Mouse (Mus musculus) left cerebral cortex, postnatal 10 days (tissue): Measurements from ENCODE around the gene Rras2. TPM values are rescaled to one million over a fixed set of nuclear protein-coding genes. Genes with fewer than 3 reads are reported as not detected.
A peak's percentile ranks its signal among the peaks of the same experiment; 100 is the strongest.

ENCODE experiments used
- DNase-seq, 2 experiments: peaks; one replicate each; pipeline ENCODE4 v3.0.0; 2021 to 2022; ENCODE audit warnings: low spot score in 2 of 2, mixed read lengths in 1 of 2; ENCODE audit errors: extremely low spot score in 1 of 2
- intact Hi-C: fragments of 180-260 bp; cut with DNase I; formaldehyde crosslinking; loops from one replicate; pipeline ENCODE4 v1.15.1; 2025
- total RNA-seq, 2 experiments: library from RNA; stranded (reverse); gene quantifications; 2 replicates each; pipeline ENCODE4 v1.2.3; 2021

Gene Rras2
- total RNA-seq, 2 experiments from 2014 or later: 60.3 to 67.5 TPM

GRCm38 (mm10) chr7:114081633-114082420, 35.8 kb downstream of the Rras2 start:
- intact Hi-C loops: no loop called here
- DNase-seq: no peak

GRCm38 (mm10) chr7:114080250-114080649, 37.3 kb downstream of the Rras2 start:
- DNase-seq: no peak
- intact Hi-C loops: no loop called here

- intact Hi-C loops: no loop called here
- no peak for DNase-seq
Measured at GRCm38 (mm10) chr7:114079343-114079742, 38.2 kb downstream of the Rras2 start.

GRCm38 (mm10) chr7:114074595-114074994, 43.0 kb downstream of the Rras2 start:
- no peak for DNase-seq
- intact Hi-C loops: no loop called here

- intact Hi-C loops: no loop called here
Measured at GRCm38 (mm10) chr7:114074133-114074532, 43.4 kb downstream of the Rras2 start.

GRCm38 (mm10) chr7:114071851-114072616, 45.5 kb downstream of the Rras2 start:
- intact Hi-C loops: no loop called here
- no peak for DNase-seq

More at GRCm38 (mm10) chr7:114074133-114074532, 43.4 kb downstream of the Rras2 start:
- no peak for DNase-seq

GRCm38 (mm10) chr7:114071395-114071794, 46.2 kb downstream of the Rras2 start:
- DNase-seq: no peak
- intact Hi-C loops: no loop called here

- DNase-seq: no peak
- intact Hi-C loops: no loop called here
Measured at GRCm38 (mm10) chr7:114070458-114070840, 47.1 kb downstream of the Rras2 start.

- DNase-seq: no peak
- intact Hi-C loops: loop anchor here (10.0 kb wide), 1 partner anchor 45 kb away; the partner anchor contains the start of gene Rras2
Measured at GRCm38 (mm10) chr7:114069726-114070457, 47.7 kb downstream of the Rras2 start.

GRCm38 (mm10) chr7:114068956-114069533, 48.5 kb downstream of the Rras2 start:
- intact Hi-C loops: loop anchor here (10.0 kb wide), 1 partner anchor 46 kb away; the partner anchor contains the start of gene Rras2
- DNase-seq: no peak

- intact Hi-C loops: loop anchor here (2.0 to 10.0 kb wide), 2 partner anchors 48 to 146 kb away; partner anchors contain the start of gene Rras2
- peak; percentile 71 to 83 for DNase-seq
Measured at GRCm38 (mm10) chr7:114066529-114067178, 50.9 kb downstream of the Rras2 start.

GRCm38 (mm10) chr7:114065407-114066185, 52.0 kb downstream of the Rras2 start:
- DNase-seq: no peak
- intact Hi-C loops: loop anchor here (2.0 to 10.0 kb wide), 2 partner anchors 49 to 147 kb away; partner anchors contain the start of gene Rras2

GRCm38 (mm10) chr7:114063966-114064365, 53.6 kb downstream of the Rras2 start:
- no peak for DNase-seq
- intact Hi-C loops: loop anchor here (10.0 kb wide), 1 partner anchor 51 kb away; the partner anchor contains the start of gene Rras2

GRCm38 (mm10) chr7:114063534-114063933, 54.0 kb downstream of the Rras2 start:
- no peak for DNase-seq
- intact Hi-C loops: loop anchor here (10.0 kb wide), 1 partner anchor 51 kb away; the partner anchor contains the start of gene Rras2

GRCm38 (mm10) chr7:114062451-114062850, 55.1 kb downstream of the Rras2 start:
- DNase-seq: no peak
- intact Hi-C loops: loop anchor here (10.0 kb wide), 1 partner anchor 52 kb away; the partner anchor contains the start of gene Rras2

- intact Hi-C loops: loop anchor here (10.0 kb wide), 1 partner anchor 54 kb away; the partner anchor contains the start of gene Rras2
Measured at GRCm38 (mm10) chr7:114060445-114060844, 57.1 kb downstream of the Rras2 start.

GRCm38 (mm10) chr7:114058927-114059441, 58.6 kb downstream of the Rras2 start:
- intact Hi-C loops: no loop called here
- no peak for DNase-seq

More at GRCm38 (mm10) chr7:114060445-114060844, 57.1 kb downstream of the Rras2 start:
- DNase-seq: no peak
